Mouse (Mus musculus) monocyte, adult 59 days (primary cell): ENCODE measurements around the gene Zfp42. TPM values are rescaled to one million over a fixed set of nuclear protein-coding genes. Genes with fewer than 3 reads are reported as not detected.

Experiments used
- total RNA-seq, 2 experiments: library from RNA; stranded (reverse); gene quantifications; one replicate each; pipeline ENCODE4 v1.2.4; 2023

The Zfp42 gene
- total RNA-seq, result not detected

DNA sequence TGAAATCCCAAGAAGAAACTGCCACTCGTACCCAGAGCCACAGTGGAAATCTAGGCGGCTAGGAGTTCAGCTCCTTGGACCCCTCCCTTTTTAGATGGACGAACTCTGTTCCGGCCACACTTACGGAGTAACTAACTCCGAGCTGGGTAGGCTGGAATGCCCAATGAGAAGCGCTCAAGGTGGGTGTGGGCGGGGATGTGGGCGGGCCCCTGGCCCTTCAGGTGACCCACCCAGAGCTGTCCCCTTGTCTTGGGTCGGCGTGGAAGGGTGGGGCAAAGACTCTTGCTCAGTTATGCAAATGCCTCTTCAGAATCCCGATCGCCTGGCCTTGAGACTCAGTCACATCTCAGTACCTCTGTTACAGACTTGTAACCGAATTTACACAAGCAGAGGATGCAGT lies at the start of gene Zfp42:
Zfp42 (minus strand) TSS at position 85 of the 400 bp plus-strand sequence.

Other genes starting within 250 kb of the Zfp42 start
- not detected for gene Triml1, start 165.5 kb downstream of the Zfp42 start, total RNA-seq
- gene Triml2, start 126.4 kb downstream of the Zfp42 start, total RNA-seq, result under 1 TPM in 1 of 2 experiments, not detected in 1; 0.21 TPM
- not detected for gene Adam26b, start 221.1 kb upstream of the Zfp42 start, total RNA-seq